Mouse (Mus musculus) testis, adult 2 months (tissue): ENCODE results near the gene Arid1b. TPM values are rescaled to one million over a fixed set of nuclear protein-coding genes. Genes with fewer than 3 reads are reported as not detected.

Experiments used
- H3K27ac ChIP-seq: fragments of 200-500 bp; 2 replicates; pipeline ENCODE4 v1.5.1; 2012; ENCODE audit warnings: low read depth, low read length; ENCODE audit not compliant: control insufficient read depth, insufficient read depth
- H3K27me3 ChIP-seq: fragments of 200-500 bp; 2 replicates; pipeline ENCODE4 v1.6.1; 2012; ENCODE audit warnings: mild to moderate bottlenecking, low read length, moderate library complexity; ENCODE audit not compliant: control insufficient read depth, insufficient read depth
- H3K36me3 ChIP-seq: fragments of 200-500 bp; 2 replicates; pipeline ENCODE4 v1.6.1; 2012; ENCODE audit warnings: mild to moderate bottlenecking, low read length; ENCODE audit not compliant: control insufficient read depth, insufficient read depth
- H3K4me1 ChIP-seq: fragments of 200-500 bp; 2 replicates; pipeline ENCODE4 v1.6.1; 2012; ENCODE audit warnings: low read length; ENCODE audit not compliant: control insufficient read depth, insufficient read depth
- H3K4me3 ChIP-seq: fragments of 200-500 bp; 2 replicates; pipeline ENCODE4 v1.5.1; 2012; ENCODE audit warnings: low read depth, mild to moderate bottlenecking, low read length, moderate library complexity, mixed read lengths; ENCODE audit not compliant: control insufficient read depth
- CTCF ChIP-seq: fragments of 200-500 bp; IDR thresholded peaks from 2 replicates; pipeline ENCODE4 v1.5.1; 2012; ENCODE audit warnings: low read depth, mild to moderate bottlenecking, inconsistent platforms, low read length, moderate library complexity; ENCODE audit not compliant: control insufficient read depth, insufficient read depth, insufficient replicate concordance
- POLR2A ChIP-seq: fragments of 200-500 bp; IDR thresholded peaks from 2 replicates; pipeline ENCODE4 v1.6.1; 2012; ENCODE audit warnings: low read depth, mild to moderate bottlenecking, inconsistent platforms, low read length, moderate library complexity; ENCODE audit not compliant: control insufficient read depth
- polyA plus RNA-seq: library from polyadenylated mRNA; depleted of rRNA; stranded (reverse); fragments of >200 nt; gene quantifications from 2 replicates; pipeline ENCODE4 v1.2.3, GENCODE M21; 2012

Arid1b gene
- polyA plus RNA-seq, 1 experiment, result 5.2 TPM

- TF ChIP-seq CTCF (no peak), POLR2A (no peak)
- H3K27ac ChIP-seq, result no peak overlapping the region
- no peaks in the 10 kb centered on the region for H3K36me3 ChIP-seq
- H3K4me3 ChIP-seq, result no peak overlapping the region
- H3K27me3 ChIP-seq, result no peaks in the 10 kb centered on the region
- H3K4me1 ChIP-seq, result no peaks in the 10 kb centered on the region; the same call in 1 of the 2 replicates
These were observed 333.5 kb downstream of the Arid1b start for GRCm38 (mm10) chr17:5327480-5328180.

- H3K36me3 ChIP-seq, result no peaks in the 10 kb centered on the region
- H3K27me3 ChIP-seq, result no peaks in the 10 kb centered on the region
- no peak overlapping the region for H3K27ac ChIP-seq
- no peaks in the 10 kb centered on the region for H3K4me1 ChIP-seq
- H3K4me3 ChIP-seq, result no peak overlapping the region
- TF ChIP-seq POLR2A, result no peak
- TF ChIP-seq CTCF, result no peak
These were observed 335.3 kb downstream of the Arid1b start for GRCm38 (mm10) chr17:5329478-5329877.

GRCm38 (mm10) chr17:5330063-5330462 is 335.9 kb downstream of the Arid1b start:
- Histone ChIP-seq H3K27ac (no peak overlapping the region), H3K36me3 (no peaks in the 10 kb centered on the region), H3K4me1 (no peaks in the 10 kb centered on the region), H3K27me3 (no peaks in the 10 kb centered on the region), H3K4me3 (no peak overlapping the region)
- TF ChIP-seq CTCF (no peak), POLR2A (no peak)

- Histone ChIP-seq H3K36me3 (no peaks in the 10 kb centered on the region), H3K27ac (no peak overlapping the region), H3K27me3 (no peaks in the 10 kb centered on the region), H3K4me1 (no peaks in the 10 kb centered on the region), H3K4me3 (no peak overlapping the region)
- TF ChIP-seq CTCF, result no peak
- no peak for TF ChIP-seq POLR2A
These were observed 336.5 kb downstream of the Arid1b start for GRCm38 (mm10) chr17:5330644-5331043.

GRCm38 (mm10) chr17:5331387-5331786 is 337.3 kb downstream of the Arid1b start:
- H3K4me1 ChIP-seq, result no peaks in the 10 kb centered on the region
- no peaks in the 10 kb centered on the region for H3K36me3 ChIP-seq
- no peak overlapping the region for H3K4me3 ChIP-seq
- TF ChIP-seq POLR2A (no peak), CTCF (peak; percentile 40; the same call in 1 of the 2 replicates)
- H3K27ac ChIP-seq, result no peak overlapping the region
- H3K27me3 ChIP-seq, result no peaks in the 10 kb centered on the region

- Histone ChIP-seq H3K27me3 (no peaks in the 10 kb centered on the region), H3K4me3 (no peak overlapping the region), H3K27ac (no peak overlapping the region), H3K4me1 (no peaks in the 10 kb centered on the region), H3K36me3 (no peaks in the 10 kb centered on the region)
- TF ChIP-seq POLR2A, result no peak
- no peak for TF ChIP-seq CTCF
These were observed 340.4 kb downstream of the Arid1b start for GRCm38 (mm10) chr17:5334567-5334966.

DNA sequence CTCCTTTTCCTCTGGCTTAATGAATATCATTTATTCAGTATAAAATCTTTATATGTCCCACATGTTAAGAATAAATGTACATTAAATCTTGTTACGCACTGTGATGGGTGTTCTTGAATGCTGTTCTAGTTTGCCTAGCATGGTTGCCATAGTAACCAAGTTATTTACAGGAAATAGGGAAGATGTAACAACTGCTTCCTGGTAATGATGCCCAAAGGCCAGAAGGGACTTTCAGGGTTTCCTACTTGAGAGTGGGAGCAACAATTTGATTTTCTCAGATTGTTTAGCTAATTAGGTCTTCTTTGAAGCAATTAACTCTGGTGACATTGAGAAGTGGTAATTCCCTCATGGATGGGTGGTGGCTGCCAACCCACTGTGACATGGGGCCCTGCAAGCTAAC is 350.3 kb downstream of the Arid1b start:
- no peaks in the 10 kb centered on the region for H3K27me3 ChIP-seq
- H3K27ac ChIP-seq, result no peak overlapping the region
- no peaks in the 10 kb centered on the region for H3K36me3 ChIP-seq
- H3K4me1 ChIP-seq, result no peaks in the 10 kb centered on the region
- H3K4me3 ChIP-seq, result no peak overlapping the region
- no peak for TF ChIP-seq CTCF
- no peak for TF ChIP-seq POLR2A

- TF ChIP-seq POLR2A (no peak), CTCF (no peak)
- H3K4me3 ChIP-seq, result no peak overlapping the region
- no peaks in the 10 kb centered on the region for H3K4me1 ChIP-seq
- no peak overlapping the region for H3K27ac ChIP-seq
- no peaks in the 10 kb centered on the region for H3K36me3 ChIP-seq
- H3K27me3 ChIP-seq, result no peaks in the 10 kb centered on the region
These were observed 351.7 kb downstream of the Arid1b start for GRCm38 (mm10) chr17:5345810-5346209.
